Mouse (Mus musculus) ovary, postnatal 36 days (tissue): Measurements from ENCODE around the gene Rer1.
"Not testable (repeated sequence)": the region's sequence is repeated elsewhere in the genome, so short reads cannot be mapped to it uniquely, and the experiment has no call there.

ENCODE experiments used
- DNase-seq: peaks from one replicate; pipeline ENCODE4 v3.0.0; 2022; ENCODE audit warnings: low spot score, mixed read lengths

The Rer1 gene

GRCm38 (mm10) chr4:155113766-155114410 is 27.7 kb upstream of the Rer1 start:
- DNase-seq, result no peak

DNA sequence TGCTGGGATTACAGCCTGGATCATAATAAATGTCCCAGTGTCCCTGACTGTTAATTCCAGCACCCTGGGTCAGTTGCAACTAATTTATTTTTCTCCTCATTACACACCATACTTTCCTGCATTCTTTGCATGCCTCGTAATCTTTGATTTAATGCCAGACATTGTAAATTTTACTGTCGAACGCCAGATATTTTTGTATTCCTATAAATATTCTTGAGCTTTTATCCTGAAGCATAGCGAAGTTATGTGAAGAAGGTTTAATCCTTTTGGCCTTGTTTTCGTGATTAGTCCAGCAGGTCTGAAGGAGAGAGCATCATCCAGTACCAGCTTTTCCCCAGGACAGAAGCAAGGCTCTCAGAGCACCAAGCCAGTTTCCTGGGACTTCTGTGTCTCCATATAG is 23.3 kb upstream of the Rer1 start:
- no peak for DNase-seq

DNA sequence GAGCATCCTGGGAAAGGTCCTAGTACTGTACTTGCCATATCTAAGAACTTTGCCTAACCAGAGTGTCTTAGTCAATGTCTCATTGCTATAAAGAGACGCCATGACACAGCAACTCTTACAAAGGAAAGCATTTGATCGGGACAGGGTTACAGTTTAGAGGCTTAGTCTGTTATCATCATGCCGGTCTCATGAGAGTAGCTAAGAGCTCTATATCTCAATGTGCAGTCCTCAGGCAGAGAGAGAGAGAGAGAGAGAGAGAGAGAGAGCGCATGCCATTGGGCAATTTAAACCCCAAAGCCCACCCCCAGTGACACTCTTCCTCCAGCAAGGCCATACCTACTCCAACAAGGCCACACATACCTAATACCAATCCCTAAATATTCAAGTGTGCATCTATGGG is 21.7 kb upstream of the Rer1 start:
- DNase-seq, result no peak

- no peak for DNase-seq
Measured at GRCm38 (mm10) chr4:155098572-155098971, 12.4 kb upstream of the Rer1 start.

GRCm38 (mm10) chr4:155097452-155097851 is 11.3 kb upstream of the Rer1 start:
- no peak for DNase-seq

DNA sequence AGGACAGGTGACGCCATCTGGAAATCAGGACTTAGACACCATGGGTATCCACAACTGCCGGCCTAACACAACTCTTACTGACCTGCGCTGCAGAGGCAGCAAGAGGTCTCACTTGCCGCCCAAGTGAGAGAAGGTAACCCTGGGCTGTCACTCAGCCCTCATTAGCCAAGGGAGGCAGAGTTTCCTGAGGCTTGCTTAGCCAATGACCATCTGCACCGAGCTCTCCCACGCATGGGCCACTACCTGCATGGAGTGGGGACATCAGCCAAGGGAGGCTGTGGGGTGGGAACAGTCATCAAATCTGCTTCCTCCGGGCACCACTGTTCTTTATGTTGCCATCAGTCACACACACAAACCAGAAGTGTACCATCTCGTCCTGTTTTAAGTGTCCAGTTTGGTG is 9.8 kb upstream of the Rer1 start:
- no peak for DNase-seq

DNA sequence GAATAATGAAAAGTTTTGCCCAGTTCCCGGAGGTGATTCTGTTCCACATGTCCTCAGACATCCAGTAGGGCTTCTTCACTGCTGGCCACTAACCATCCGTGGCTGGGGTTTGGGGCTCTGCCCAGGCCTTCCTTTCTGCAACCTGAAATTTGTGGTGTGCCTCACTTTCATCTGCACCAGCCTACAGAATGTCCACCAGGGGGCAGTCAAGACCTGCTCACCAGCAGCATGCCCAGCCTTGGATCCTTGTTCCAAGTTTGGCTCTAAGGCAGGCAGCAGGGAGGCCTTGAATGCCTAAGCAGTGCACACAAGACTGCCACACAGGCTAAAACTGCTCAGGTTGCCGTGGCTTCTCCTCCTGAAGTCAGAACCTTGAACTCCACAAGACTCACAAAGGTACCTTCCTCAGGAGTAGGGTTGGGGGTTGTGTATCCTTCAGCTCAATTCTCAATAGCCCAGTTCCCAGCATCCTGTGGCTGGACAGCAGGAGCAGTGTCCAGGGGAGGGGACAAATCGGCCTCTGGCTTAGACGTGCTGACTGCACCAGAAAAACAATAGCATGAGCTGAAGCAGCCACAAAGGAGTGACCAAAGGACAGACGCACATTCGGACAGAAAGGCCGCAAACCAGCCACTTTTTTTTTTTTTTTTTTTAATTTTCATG is 9.2 kb upstream of the Rer1 start:
- DNase-seq, result peak; percentile 81

DNA sequence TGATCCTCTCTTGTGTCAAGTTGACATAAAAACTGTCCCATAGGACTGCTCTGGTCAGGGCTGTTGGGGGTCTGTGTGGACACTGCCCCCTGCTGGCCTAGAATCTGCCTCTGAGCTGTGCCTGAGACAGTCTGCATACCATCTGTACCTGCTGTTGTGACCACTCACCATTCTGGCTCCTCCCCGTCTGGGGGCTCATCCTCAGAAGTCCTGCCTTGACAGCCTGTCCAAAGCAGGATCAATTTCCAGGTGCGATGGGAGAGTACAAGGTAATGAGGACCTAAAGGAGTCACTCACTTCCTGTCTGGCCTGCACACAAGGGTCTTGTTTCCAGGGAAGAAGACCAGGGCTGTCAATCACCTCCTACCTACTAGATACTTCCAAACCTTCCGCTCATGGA is 8.4 kb upstream of the Rer1 start:
- peak; percentile 58 for DNase-seq

DNA sequence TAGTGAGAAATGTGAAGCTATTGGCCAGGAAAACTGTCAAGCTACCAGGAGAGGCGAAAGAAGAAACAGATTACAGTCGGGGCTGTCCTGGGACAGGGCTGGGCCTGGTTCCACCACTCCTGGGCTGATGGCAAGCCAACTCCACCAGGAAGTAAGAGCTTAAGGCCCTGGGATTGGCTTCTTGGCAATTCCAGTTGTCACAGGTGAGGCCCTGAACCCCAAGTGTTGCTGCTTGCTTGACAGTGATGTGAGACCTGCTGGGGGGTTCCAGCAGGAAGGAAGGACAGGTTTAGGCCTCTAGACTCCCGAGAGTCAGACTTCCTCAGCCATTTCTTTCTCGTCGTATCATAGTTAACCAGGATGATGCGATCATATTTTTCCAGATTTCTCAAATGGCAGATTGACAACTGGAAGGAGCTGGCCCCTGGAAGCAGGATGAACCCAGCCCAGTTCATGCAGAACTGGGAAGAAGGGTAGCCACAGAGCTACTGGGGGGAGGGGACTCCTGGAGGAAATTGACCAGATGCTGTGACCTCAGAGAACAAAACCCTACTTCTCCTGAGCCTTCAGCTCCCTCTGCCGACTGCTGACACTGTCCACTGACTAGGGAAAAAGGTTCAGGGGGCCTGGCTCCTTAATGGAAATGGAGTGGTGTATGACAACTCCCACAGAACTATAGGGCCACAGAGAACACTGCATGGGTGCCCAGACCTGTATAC is 7.4 kb upstream of the Rer1 start:
- no peak for DNase-seq

- DNase-seq, result no peak
Measured at GRCm38 (mm10) chr4:155092718-155093430, 6.7 kb upstream of the Rer1 start.

- DNase-seq, result no peak
Measured at GRCm38 (mm10) chr4:155090688-155091449, 4.7 kb upstream of the Rer1 start.

DNA sequence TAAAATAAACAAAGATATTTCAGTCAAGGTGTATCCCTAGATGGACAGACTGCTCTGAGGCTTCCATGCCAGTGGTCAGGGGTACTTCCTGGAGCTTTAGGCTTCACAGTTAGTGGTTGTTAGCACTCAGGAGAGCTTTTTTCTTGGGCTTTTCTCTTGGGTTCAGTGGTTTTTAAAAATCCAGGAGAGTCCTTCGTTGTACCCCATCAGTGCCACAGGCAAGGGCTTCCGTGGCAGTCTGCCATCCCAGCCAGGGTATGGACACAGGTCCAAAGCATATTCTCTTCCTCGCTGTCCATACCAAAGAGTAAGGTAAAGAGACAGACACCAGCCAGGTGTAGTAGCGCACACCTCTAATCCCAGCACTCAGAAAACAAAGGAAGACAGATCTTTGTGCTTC is 4.0 kb upstream of the Rer1 start:
- no peak for DNase-seq

DNA sequence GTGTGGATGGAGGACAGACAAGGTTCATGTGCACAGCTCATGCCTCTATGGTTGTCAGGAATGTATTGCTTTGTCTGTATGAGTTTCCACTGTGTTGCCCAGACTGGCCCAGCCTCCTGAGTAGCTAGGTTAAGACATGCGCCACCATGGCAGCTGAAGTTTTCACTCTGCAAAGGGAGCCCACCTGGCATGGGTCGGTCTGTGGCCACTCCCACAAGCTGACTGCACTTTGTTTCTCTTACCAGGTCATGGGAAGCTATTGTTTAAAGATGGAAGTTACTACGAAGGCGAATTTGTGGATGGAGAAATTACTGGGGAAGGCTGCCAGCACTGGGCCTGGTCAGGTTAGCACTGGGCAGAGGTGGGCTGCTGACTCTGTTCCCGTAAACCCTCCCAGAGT is 3.1 kb upstream of the Rer1 start:
- no peak for DNase-seq

DNA sequence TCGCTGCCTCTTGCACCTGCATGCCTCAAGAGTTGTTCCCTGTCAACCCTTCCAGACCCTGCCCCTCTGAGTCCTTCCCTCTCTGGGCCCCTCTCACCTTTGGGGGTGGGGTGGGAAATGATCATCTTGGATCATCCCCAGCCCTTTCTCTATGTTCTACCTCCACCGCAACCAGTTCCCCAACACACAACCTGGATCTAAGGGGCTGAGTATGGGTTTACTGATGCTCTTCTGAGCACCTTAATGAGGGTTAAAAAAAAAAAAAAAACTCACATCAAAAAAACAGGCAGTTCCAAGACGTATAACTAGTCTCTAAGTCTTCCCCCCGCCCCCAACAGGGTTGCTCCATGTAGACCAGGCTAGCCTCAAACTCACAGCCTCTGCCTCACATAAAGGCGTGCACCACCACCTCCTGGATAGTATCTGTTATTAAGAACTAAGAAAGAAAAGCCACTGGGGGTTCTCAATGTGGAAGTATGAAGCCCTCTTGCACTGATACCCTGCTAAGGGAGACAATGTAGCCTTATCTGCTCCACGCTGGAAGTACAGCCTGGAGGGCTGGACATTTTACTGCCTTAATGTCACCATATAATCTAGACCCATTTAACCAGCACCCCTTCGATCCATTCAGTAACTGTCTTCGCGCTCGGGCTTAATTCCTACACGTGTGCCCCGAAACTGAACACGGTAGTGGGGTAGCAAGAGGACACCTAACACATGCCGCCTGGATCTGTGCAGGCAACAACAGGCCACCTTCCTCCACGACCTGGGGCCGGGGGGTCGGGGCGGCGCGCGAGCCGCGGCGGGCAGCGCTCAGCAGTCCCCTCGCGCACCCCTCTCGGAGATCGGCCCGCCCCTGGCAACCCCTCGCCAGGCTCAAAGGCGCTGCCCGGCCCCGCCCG is 725 bp downstream of the Rer1 start:
- DNase-seq, result no peak

- DNase-seq, result no peak
Measured at GRCm38 (mm10) chr4:155084351-155084750, 1.8 kb downstream of the Rer1 start.

DNA sequence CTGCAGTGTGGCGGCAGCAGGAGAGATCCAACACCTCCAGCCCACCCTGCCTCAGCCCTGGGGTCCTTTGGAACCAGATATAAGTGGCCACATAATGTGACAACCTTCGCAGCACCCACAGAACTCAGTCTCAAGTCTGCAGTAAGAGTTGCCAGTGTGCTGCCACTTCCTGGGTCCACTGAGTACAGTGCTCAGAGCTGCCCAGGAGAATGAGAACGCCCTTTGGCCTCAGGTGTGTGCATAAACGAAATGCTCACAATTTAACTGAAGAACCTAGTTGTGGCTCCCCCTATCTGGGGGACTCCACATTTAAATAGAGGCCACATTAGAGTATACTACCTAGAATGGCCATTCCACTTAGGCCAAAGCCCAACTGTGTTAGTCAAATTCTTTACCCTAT is 2.6 kb downstream of the Rer1 start:
- DNase-seq, result no peak

GRCm38 (mm10) chr4:155079666-155080065 is 6.5 kb downstream of the Rer1 start:
- no peak for DNase-seq

GRCm38 (mm10) chr4:155078808-155079207 is 7.4 kb downstream of the Rer1 start:
- DNase-seq, result not testable (repeated sequence)

- DNase-seq, result no peak
Measured at GRCm38 (mm10) chr4:155076677-155077076, 9.5 kb downstream of the Rer1 start.

GRCm38 (mm10) chr4:155075813-155076212 is 10.4 kb downstream of the Rer1 start:
- no peak for DNase-seq

DNA sequence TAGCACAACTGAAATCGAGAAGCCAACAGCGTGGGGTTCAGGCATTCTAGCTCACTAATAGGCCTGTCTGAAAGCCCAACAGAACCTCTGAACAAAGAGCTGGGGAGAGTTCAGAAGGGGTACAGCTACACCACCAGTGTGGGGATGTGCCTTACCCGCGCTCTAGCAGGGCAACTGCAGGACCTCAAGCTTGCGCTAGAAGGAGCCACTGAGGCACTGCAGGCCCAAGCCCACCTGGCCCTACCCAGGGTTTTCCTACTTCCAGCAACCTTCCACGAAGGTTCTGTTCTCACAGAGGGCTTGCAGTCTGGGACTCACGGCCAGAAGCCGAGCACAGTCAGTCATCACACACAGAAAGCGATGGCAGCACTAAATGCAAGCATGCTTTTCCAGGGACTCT is 11.0 kb downstream of the Rer1 start:
- no peak for DNase-seq
